Mouse (Mus musculus): Measurements from ENCODE around the gene Ccpg1. TPM values are rescaled to one million over a fixed set of nuclear protein-coding genes. Genes with fewer than 3 reads are reported as not detected.

Ccpg1 gene
- 20.4 and 28.8 TPM in 2 replicates for polyA plus RNA-seq (2014; fragmentation: Nextera tagmentation; extraction: Ambion mirVana)

GRCm38 (mm10) chr9:72985250-72986220, at the start of gene Ccpg1, which contains the start of gene Ccpg1os:
Gene Ccpg1 (plus strand): TSS chr9:72985429.
Gene Ccpg1os (minus strand): TSS chr9:72985382.
- Histone ChIP-seq H3K4me3 (ENCODE audit: low read depth, low read length) (peak within 1 kb of the TSS; percentile 79), H3K9ac (ENCODE audit: low read length) (peak within 1 kb of the TSS; percentile 75), H3K27me3 (ENCODE audit: control insufficient read depth, insufficient read depth, low read length) (no peaks in the 10 kb centered on the region), H3K4me2 (ENCODE audit: low read depth) (peak within 1 kb of the TSS; percentile 89), H3K27ac (ENCODE audit: low read depth, low read length) (peak within 1 kb of the TSS; percentile 83), H3K36me3 (ENCODE audit: control insufficient read depth, insufficient read depth, low read length) (no peaks in the 10 kb centered on the region), H3K4me1 (ENCODE audit: control insufficient read depth, insufficient read depth, low read length) (no peaks in the 10 kb centered on the region), H3K9me3 (ENCODE audit: control insufficient read depth, low read length) (no peaks in the 10 kb centered on the region)
- DNase-seq (ENCODE audit: low spot score) (peak; percentile 96), ATAC-seq (ENCODE audit: insufficient read depth, low FRiP score, low TSS enrichment) (peak; percentile 98)
- under 1% methylated on average over 88 of the region's 88 CpGs for WGBS

GRCm38 (mm10) chr9:72936301-72936700, 48.9 kb upstream of the Ccpg1 start:
- Histone ChIP-seq H3K36me3 (ENCODE audit: control insufficient read depth, insufficient read depth, low read length) (no peaks in the 10 kb centered on the region), H3K9me3 (ENCODE audit: control insufficient read depth, low read length) (no peaks in the 10 kb centered on the region), H3K27ac (ENCODE audit: low read depth, low read length) (no peak overlapping the region), H3K4me3 (ENCODE audit: low read depth, low read length) (no peak overlapping the region), H3K27me3 (ENCODE audit: control insufficient read depth, insufficient read depth, low read length) (no peaks in the 10 kb centered on the region), H3K4me2 (ENCODE audit: low read depth) (no peak overlapping the region), H3K9ac (ENCODE audit: low read length) (no peak overlapping the region), H3K4me1 (ENCODE audit: control insufficient read depth, insufficient read depth, low read length) (no peaks in the 10 kb centered on the region)
- no peak for ATAC-seq (ENCODE audit: insufficient read depth, low FRiP score, low TSS enrichment)
- DNase-seq (ENCODE audit: low spot score), result no peak
- WGBS, result 64% methylated on average over 2 of the region's 2 CpGs

- no peaks in the 10 kb centered on the region for H3K9me3 ChIP-seq (ENCODE audit: control insufficient read depth, low read length)
- no peaks in the 10 kb centered on the region for H3K4me1 ChIP-seq (ENCODE audit: control insufficient read depth, insufficient read depth, low read length)
- H3K27ac ChIP-seq (ENCODE audit: low read depth, low read length), result no peak overlapping the region
- WGBS, result 65% methylated on average over 3 of the region's 3 CpGs
- ATAC-seq (ENCODE audit: insufficient read depth, low FRiP score, low TSS enrichment) (no peak), DNase-seq (ENCODE audit: low spot score) (no peak)
- no peaks in the 10 kb centered on the region for H3K27me3 ChIP-seq (ENCODE audit: control insufficient read depth, insufficient read depth, low read length)
- no peak overlapping the region for H3K4me2 ChIP-seq (ENCODE audit: low read depth)
- H3K9ac ChIP-seq (ENCODE audit: low read length), result no peak overlapping the region
- no peak overlapping the region for H3K4me3 ChIP-seq (ENCODE audit: low read depth, low read length)
- peaks cover 16% of the 10 kb centered on the region for H3K36me3 ChIP-seq (ENCODE audit: control insufficient read depth, insufficient read depth, low read length)
Observed at GRCm38 (mm10) chr9:72943424-72943823, 41.8 kb upstream of the Ccpg1 start.

- peaks cover 16% of the 10 kb centered on the region for H3K36me3 ChIP-seq (ENCODE audit: control insufficient read depth, insufficient read depth, low read length)
Observed at GRCm38 (mm10) chr9:72944286-72944685, 40.9 kb upstream of the Ccpg1 start.

GRCm38 (mm10) chr9:72947010-72947409, 38.2 kb upstream of the Ccpg1 start:
- 89% methylated on average over 1 of the region's 1 CpGs for WGBS
- Histone ChIP-seq H3K9ac (ENCODE audit: low read length) (no peak overlapping the region), H3K27ac (ENCODE audit: low read depth, low read length) (no peak overlapping the region), H3K4me2 (ENCODE audit: low read depth) (no peak overlapping the region), H3K27me3 (ENCODE audit: control insufficient read depth, insufficient read depth, low read length) (no peaks in the 10 kb centered on the region), H3K4me3 (ENCODE audit: low read depth, low read length) (no peak overlapping the region), H3K9me3 (ENCODE audit: control insufficient read depth, low read length) (no peaks in the 10 kb centered on the region), H3K4me1 (ENCODE audit: control insufficient read depth, insufficient read depth, low read length) (no peaks in the 10 kb centered on the region), H3K36me3 (ENCODE audit: control insufficient read depth, insufficient read depth, low read length) (peaks cover 16% of the 10 kb centered on the region)
- no peak for ATAC-seq (ENCODE audit: insufficient read depth, low FRiP score, low TSS enrichment)
- DNase-seq (ENCODE audit: low spot score), result no peak

More at GRCm38 (mm10) chr9:72944286-72944685, 40.9 kb upstream of the Ccpg1 start:
- Histone ChIP-seq H3K27ac (ENCODE audit: low read depth, low read length) (no peak overlapping the region), H3K4me3 (ENCODE audit: low read depth, low read length) (no peak overlapping the region), H3K4me1 (ENCODE audit: control insufficient read depth, insufficient read depth, low read length) (no peaks in the 10 kb centered on the region), H3K9ac (ENCODE audit: low read length) (no peak overlapping the region), H3K4me2 (ENCODE audit: low read depth) (no peak overlapping the region), H3K9me3 (ENCODE audit: control insufficient read depth, low read length) (no peaks in the 10 kb centered on the region), H3K27me3 (ENCODE audit: control insufficient read depth, insufficient read depth, low read length) (no peaks in the 10 kb centered on the region)
- DNase-seq (ENCODE audit: low spot score) (no peak), ATAC-seq (ENCODE audit: insufficient read depth, low FRiP score, low TSS enrichment) (no peak)
- 92% methylated on average over 13 of the region's 13 CpGs for WGBS

- Histone ChIP-seq H3K27ac (ENCODE audit: low read depth, low read length) (no peak overlapping the region), H3K27me3 (ENCODE audit: control insufficient read depth, insufficient read depth, low read length) (no peaks in the 10 kb centered on the region), H3K4me1 (ENCODE audit: control insufficient read depth, insufficient read depth, low read length) (no peaks in the 10 kb centered on the region), H3K36me3 (ENCODE audit: control insufficient read depth, insufficient read depth, low read length) (peaks cover 15% of the 10 kb centered on the region), H3K9me3 (ENCODE audit: control insufficient read depth, low read length) (no peaks in the 10 kb centered on the region), H3K4me3 (ENCODE audit: low read depth, low read length) (no peak overlapping the region), H3K9ac (ENCODE audit: low read length) (no peak overlapping the region), H3K4me2 (ENCODE audit: low read depth) (no peak overlapping the region)
- DNase-seq (ENCODE audit: low spot score) (no peak), ATAC-seq (ENCODE audit: insufficient read depth, low FRiP score, low TSS enrichment) (no peak)
- WGBS, result 73% methylated on average over 7 of the region's 7 CpGs
Observed at GRCm38 (mm10) chr9:72949572-72949971, 35.7 kb upstream of the Ccpg1 start.

GRCm38 (mm10) chr9:72954746-72955145, 30.5 kb upstream of the Ccpg1 start:
- DNase-seq (ENCODE audit: low spot score), result peak; percentile 51
- no peak overlapping the region for H3K4me3 ChIP-seq (ENCODE audit: low read depth, low read length)
- H3K9me3 ChIP-seq (ENCODE audit: control insufficient read depth, low read length), result no peaks in the 10 kb centered on the region
- no peak overlapping the region for H3K9ac ChIP-seq (ENCODE audit: low read length)
- H3K36me3 ChIP-seq (ENCODE audit: control insufficient read depth, insufficient read depth, low read length), result no peaks in the 10 kb centered on the region
- no peaks in the 10 kb centered on the region for H3K27me3 ChIP-seq (ENCODE audit: control insufficient read depth, insufficient read depth, low read length)
- H3K27ac ChIP-seq (ENCODE audit: low read depth, low read length), result no peak overlapping the region
- WGBS, result 37% methylated on average over 2 of the region's 2 CpGs
- H3K4me1 ChIP-seq (ENCODE audit: control insufficient read depth, insufficient read depth, low read length), result peaks cover 3% of the 10 kb centered on the region; the same call in 1 of the 2 replicates
- ATAC-seq (ENCODE audit: insufficient read depth, low FRiP score, low TSS enrichment), result no peak
- H3K4me2 ChIP-seq (ENCODE audit: low read depth), result no peak overlapping the region

DNA sequence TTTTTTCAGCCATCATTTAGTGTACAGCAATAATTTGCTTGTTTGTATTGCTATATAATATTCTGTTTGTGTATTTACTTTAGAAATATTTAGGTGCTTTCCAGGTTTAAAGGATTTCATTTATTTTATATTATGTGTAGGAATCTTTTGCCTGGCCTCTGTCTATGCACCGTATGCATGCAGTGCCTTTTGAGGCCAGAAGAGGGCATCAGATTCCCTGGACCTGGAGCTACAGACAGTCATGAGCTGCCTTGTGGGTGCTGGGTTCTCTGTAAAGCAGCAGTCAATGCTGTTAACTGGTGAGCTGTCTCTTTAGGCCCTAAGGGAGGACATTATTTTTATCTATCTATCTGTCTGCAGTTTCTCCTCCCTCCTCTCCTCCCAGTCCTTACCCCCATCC, 29.7 kb upstream of the Ccpg1 start:
- Histone ChIP-seq H3K9ac (ENCODE audit: low read length) (no peak overlapping the region), H3K4me3 (ENCODE audit: low read depth, low read length) (no peak overlapping the region), H3K27ac (ENCODE audit: low read depth, low read length) (no peak overlapping the region), H3K27me3 (ENCODE audit: control insufficient read depth, insufficient read depth, low read length) (no peaks in the 10 kb centered on the region), H3K9me3 (ENCODE audit: control insufficient read depth, low read length) (no peaks in the 10 kb centered on the region), H3K4me2 (ENCODE audit: low read depth) (no peak overlapping the region), H3K4me1 (ENCODE audit: control insufficient read depth, insufficient read depth, low read length) (peaks cover 3% of the 10 kb centered on the region; the same call in 1 of the 2 replicates), H3K36me3 (ENCODE audit: control insufficient read depth, insufficient read depth, low read length) (no peaks in the 10 kb centered on the region)
- no peak for ATAC-seq (ENCODE audit: insufficient read depth, low FRiP score, low TSS enrichment)
- 18% methylated on average over 1 of the region's 1 CpGs for WGBS
- DNase-seq (ENCODE audit: low spot score), result peak; percentile 46

Measured in neural tube, embryonic 11.5 days (tissue).